Mouse (Mus musculus) c-Kit-negative CD71-positive TER-119-positive erythroid progenitor cells, embryonic 14.5 days (primary cell): Measurements from ENCODE around the gene Bcl2l1.

Experiments
- DNase-seq: peaks from one replicate; pipeline ENCODE4 v3.0.0-alpha.2; 2013; ENCODE audit warnings: low read depth, low spot score

Gene Bcl2l1

GRCm38 (mm10) chr2:152738341-152738740 is 93.2 kb downstream of the Bcl2l1 start:
- no peak for DNase-seq

GRCm38 (mm10) chr2:152737306-152738221 is 94.0 kb downstream of the Bcl2l1 start:
- DNase-seq, result no peak

- no peak for DNase-seq
These were observed 94.8 kb downstream of the Bcl2l1 start for GRCm38 (mm10) chr2:152736748-152737147.

- peak; percentile 80 for DNase-seq
These were observed 95.4 kb downstream of the Bcl2l1 start, which contains the start of gene Id1 for GRCm38 (mm10) chr2:152736090-152736601. Id1 (plus strand) TSS chr2:152736251.

GRCm38 (mm10) chr2:152734984-152735383 is 96.5 kb downstream of the Bcl2l1 start:
- no peak for DNase-seq

- no peak for DNase-seq
These were observed 97.0 kb downstream of the Bcl2l1 start for GRCm38 (mm10) chr2:152734501-152734900.

GRCm38 (mm10) chr2:152733201-152733600 is 98.3 kb downstream of the Bcl2l1 start:
- no peak for DNase-seq
